Mouse (Mus musculus) frontal cortex, postnatal 25 days (tissue): ENCODE data around the gene Pygl.
"Not testable (repeated sequence)": the region's sequence is repeated elsewhere in the genome, so short reads cannot be mapped to it uniquely, and the experiment has no call there.

Source experiments
- DNase-seq, 2 experiments: peaks; one replicate each; pipeline ENCODE4 v3.0.0; 2022; ENCODE audit warnings: low spot score in 2 of 2

Gene Pygl

GRCm38 (mm10) chr12:70157292-70158066 is 73.8 kb downstream of the Pygl start:
- DNase-seq: no peak

GRCm38 (mm10) chr12:70156222-70156621 is 75.1 kb downstream of the Pygl start:
- no peak for DNase-seq

GRCm38 (mm10) chr12:70153842-70154241 is 77.4 kb downstream of the Pygl start, which contains the start of gene Abhd12b:
TSS of gene Abhd12b (plus strand) at chr12:70154142.
- no peak for DNase-seq

GRCm38 (mm10) chr12:70148631-70149265 is 82.5 kb downstream of the Pygl start:
- no peak for DNase-seq

GRCm38 (mm10) chr12:70147986-70148630 is 83.2 kb downstream of the Pygl start:
- DNase-seq: no peak

GRCm38 (mm10) chr12:70145586-70145985 is 85.7 kb downstream of the Pygl start:
- no peak for DNase-seq

GRCm38 (mm10) chr12:70144637-70145448 is 86.4 kb downstream of the Pygl start:
- peak in 1 of 2 experiments; percentile 17 for DNase-seq

- not testable (repeated sequence) for DNase-seq
Observed at GRCm38 (mm10) chr12:70144106-70144587, 87.1 kb downstream of the Pygl start.

GRCm38 (mm10) chr12:70140993-70141576 is 90.2 kb downstream of the Pygl start:
- DNase-seq: no peak
